Mouse (Mus musculus): ENCODE measurements around the gene Capn6. TPM values are rescaled to one million over a fixed set of nuclear protein-coding genes. Genes with fewer than 3 reads are reported as not detected.
A peak's percentile ranks its signal among the peaks of the same experiment; 100 is the strongest.

Gene Capn6
- polyA plus RNA-seq (2015; fragmentation: Nextera tagmentation; extraction: Ambion mirVana) = 29.5 and 30.1 TPM in 2 replicates

DNA sequence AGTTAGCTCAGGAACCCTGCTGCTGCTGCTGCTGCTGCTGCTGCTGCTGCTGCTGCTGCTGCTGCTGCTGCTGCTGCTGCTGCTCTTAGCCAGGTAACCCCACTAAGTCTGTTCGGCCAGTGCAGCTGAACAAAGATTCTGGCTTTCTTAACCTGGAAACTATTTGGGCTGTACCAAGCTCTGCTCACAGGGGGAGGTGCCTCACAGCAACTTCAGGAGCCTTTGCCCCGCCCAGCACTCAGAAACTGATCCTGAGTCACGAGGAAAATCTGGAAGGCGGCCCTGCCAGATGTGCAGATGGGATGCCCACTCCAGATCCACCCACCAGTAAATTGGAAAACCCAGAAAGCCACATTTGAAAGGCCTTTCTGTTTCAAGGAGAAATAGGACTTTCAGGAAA, at the start of gene Capn6:
TSS of gene Capn6 (minus strand) at position 203 of the 400 bp plus-strand sequence.
- Histone ChIP-seq H3K4me2 (replicated peaks; ENCODE audit: low read depth) (peak within 1 kb of the TSS; percentile 40), H3K9me3 (ENCODE audit: control insufficient read depth, low read length) (no peaks in the 10 kb centered on the region), H3K27ac (replicated peaks) (no peak within 1 kb of the TSS), H3K4me3 (ENCODE audit: low read depth, low read length) (peak within 1 kb of the TSS; percentile 33), H3K36me3 (ENCODE audit: control insufficient read depth, insufficient read depth, low read length) (no peaks in the 10 kb centered on the region), H3K9ac (ENCODE audit: low read length) (peak within 1 kb of the TSS; percentile 3; the same call in 1 of the 2 replicates), H3K27me3 (ENCODE audit: control insufficient read depth, insufficient read depth, low read length) (no peaks in the 10 kb centered on the region), H3K4me1 (replicated peaks; ENCODE audit: control insufficient read depth, insufficient read depth) (no peaks in the 10 kb centered on the region)
- peak; percentile 57; the same call in 1 of the 2 replicates for ATAC-seq (ENCODE audit: low FRiP score, low TSS enrichment)
- no peak for TF ChIP-seq CTCF (IDR thresholded peaks at IDR 0.05; ENCODE audit: low read depth)
- no peak for TF ChIP-seq EP300 (optimal IDR thresholded peaks at IDR 0.05)
- WGBS = 24% methylated on average over 4 of the region's 4 CpGs
- DNase-seq (ENCODE audit: low spot score) = peak; percentile 49

- Histone ChIP-seq H3K4me3 (ENCODE audit: low read depth, low read length) (no peak overlapping the region), H3K4me1 (replicated peaks; ENCODE audit: control insufficient read depth, insufficient read depth) (no peaks in the 10 kb centered on the region), H3K27ac (replicated peaks) (no peak overlapping the region), H3K9me3 (ENCODE audit: control insufficient read depth, low read length) (no peaks in the 10 kb centered on the region), H3K9ac (ENCODE audit: low read length) (no peak overlapping the region), H3K27me3 (ENCODE audit: control insufficient read depth, insufficient read depth, low read length) (no peaks in the 10 kb centered on the region), H3K4me2 (replicated peaks; ENCODE audit: low read depth) (no peak overlapping the region), H3K36me3 (ENCODE audit: control insufficient read depth, insufficient read depth, low read length) (no peaks in the 10 kb centered on the region)
- WGBS = 63% methylated on average over 5 of the region's 5 CpGs
- TF ChIP-seq CTCF (IDR thresholded peaks at IDR 0.05; ENCODE audit: low read depth) (no peak), EP300 (optimal IDR thresholded peaks at IDR 0.05) (no peak)
- no peak for DNase-seq (ENCODE audit: low spot score)
- no peak for ATAC-seq (ENCODE audit: low FRiP score, low TSS enrichment)
Observed at GRCm38 (mm10) chrX:143867129-143867664, 40.0 kb upstream of the Capn6 start.

- no peak overlapping the region for H3K4me3 ChIP-seq (ENCODE audit: low read depth, low read length)
- H3K36me3 ChIP-seq (ENCODE audit: control insufficient read depth, insufficient read depth, low read length) = no peaks in the 10 kb centered on the region
- H3K9ac ChIP-seq (ENCODE audit: low read length) = no peak overlapping the region
- no peaks in the 10 kb centered on the region for H3K9me3 ChIP-seq (ENCODE audit: control insufficient read depth, low read length)
- TF ChIP-seq CTCF (IDR thresholded peaks at IDR 0.05; ENCODE audit: low read depth) = no peak
- TF ChIP-seq EP300 (optimal IDR thresholded peaks at IDR 0.05) = no peak
- WGBS = 74% methylated on average over 3 of the region's 3 CpGs
- no peak overlapping the region for H3K27ac ChIP-seq (replicated peaks)
- no peaks in the 10 kb centered on the region for H3K27me3 ChIP-seq (ENCODE audit: control insufficient read depth, insufficient read depth, low read length)
- DNase-seq (ENCODE audit: low spot score) (no peak), ATAC-seq (ENCODE audit: low FRiP score, low TSS enrichment) (no peak)
- no peak overlapping the region for H3K4me2 ChIP-seq (replicated peaks; ENCODE audit: low read depth)
- no peaks in the 10 kb centered on the region for H3K4me1 ChIP-seq (replicated peaks; ENCODE audit: control insufficient read depth, insufficient read depth)
Observed at GRCm38 (mm10) chrX:143851351-143851750, 24.1 kb upstream of the Capn6 start.

DNA sequence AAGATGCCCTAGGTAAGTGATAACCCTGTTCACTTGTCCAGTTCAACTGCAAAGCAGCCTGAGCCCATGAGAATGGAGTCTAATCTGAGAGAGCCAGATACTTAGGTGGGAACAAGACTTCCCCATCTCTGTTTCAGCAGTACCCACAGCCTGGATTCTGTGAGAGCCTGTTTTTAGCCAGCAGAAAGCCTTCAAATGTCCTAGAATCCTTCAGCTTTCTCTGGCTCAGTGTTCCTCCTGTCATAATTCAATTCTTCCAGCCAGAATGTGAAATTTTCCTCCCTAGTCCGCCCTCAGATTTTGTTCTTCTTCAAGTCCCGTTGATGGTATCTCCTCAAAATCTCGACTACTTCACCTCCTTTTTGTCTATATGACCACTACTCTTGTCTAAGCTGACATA, 22.8 kb upstream of the Capn6 start:
- no peak overlapping the region for H3K9ac ChIP-seq (ENCODE audit: low read length)
- ATAC-seq (ENCODE audit: low FRiP score, low TSS enrichment) (no peak), DNase-seq (ENCODE audit: low spot score) (no peak)
- WGBS = 71% methylated on average over 3 of the region's 3 CpGs
- H3K9me3 ChIP-seq (ENCODE audit: control insufficient read depth, low read length) = no peaks in the 10 kb centered on the region
- TF ChIP-seq EP300 (optimal IDR thresholded peaks at IDR 0.05) (no peak), CTCF (IDR thresholded peaks at IDR 0.05; ENCODE audit: low read depth) (no peak)
- no peaks in the 10 kb centered on the region for H3K36me3 ChIP-seq (ENCODE audit: control insufficient read depth, insufficient read depth, low read length)
- H3K4me2 ChIP-seq (replicated peaks; ENCODE audit: low read depth) = no peak overlapping the region
- no peak overlapping the region for H3K27ac ChIP-seq (replicated peaks)
- H3K27me3 ChIP-seq (ENCODE audit: control insufficient read depth, insufficient read depth, low read length) = no peaks in the 10 kb centered on the region
- H3K4me1 ChIP-seq (replicated peaks; ENCODE audit: control insufficient read depth, insufficient read depth) = no peaks in the 10 kb centered on the region
- H3K4me3 ChIP-seq (ENCODE audit: low read depth, low read length) = no peak overlapping the region

- H3K9me3 ChIP-seq (ENCODE audit: control insufficient read depth, low read length) = no peaks in the 10 kb centered on the region
- H3K4me2 ChIP-seq (replicated peaks; ENCODE audit: low read depth) = no peak overlapping the region
- DNase-seq (ENCODE audit: low spot score) (no peak), ATAC-seq (ENCODE audit: low FRiP score, low TSS enrichment) (no peak)
- no peaks in the 10 kb centered on the region for H3K27me3 ChIP-seq (ENCODE audit: control insufficient read depth, insufficient read depth, low read length)
- no peak overlapping the region for H3K4me3 ChIP-seq (ENCODE audit: low read depth, low read length)
- no peak overlapping the region for H3K9ac ChIP-seq (ENCODE audit: low read length)
- WGBS = 82% methylated on average over 3 of the region's 3 CpGs
- H3K27ac ChIP-seq (replicated peaks) = no peak overlapping the region
- no peaks in the 10 kb centered on the region for H3K36me3 ChIP-seq (ENCODE audit: control insufficient read depth, insufficient read depth, low read length)
- H3K4me1 ChIP-seq (replicated peaks; ENCODE audit: control insufficient read depth, insufficient read depth) = no peaks in the 10 kb centered on the region
- no peak for TF ChIP-seq EP300 (optimal IDR thresholded peaks at IDR 0.05)
- no peak for TF ChIP-seq CTCF (IDR thresholded peaks at IDR 0.05; ENCODE audit: low read depth)
Observed at GRCm38 (mm10) chrX:143846637-143847036, 19.4 kb upstream of the Capn6 start.

- H3K4me3 ChIP-seq (ENCODE audit: low read depth, low read length) = peak overlapping the region; percentile 33
- H3K36me3 ChIP-seq (ENCODE audit: control insufficient read depth, insufficient read depth, low read length) = no peaks in the 10 kb centered on the region
- ATAC-seq (ENCODE audit: low FRiP score, low TSS enrichment) (no peak), DNase-seq (ENCODE audit: low spot score) (peak; percentile 13)
- peak overlapping the region; percentile 3; the same call in 1 of the 2 replicates for H3K9ac ChIP-seq (ENCODE audit: low read length)
- no peaks in the 10 kb centered on the region for H3K27me3 ChIP-seq (ENCODE audit: control insufficient read depth, insufficient read depth, low read length)
- no peaks in the 10 kb centered on the region for H3K4me1 ChIP-seq (replicated peaks; ENCODE audit: control insufficient read depth, insufficient read depth)
- no peak for TF ChIP-seq CTCF (IDR thresholded peaks at IDR 0.05; ENCODE audit: low read depth)
- TF ChIP-seq EP300 (optimal IDR thresholded peaks at IDR 0.05) = no peak
- H3K4me2 ChIP-seq (replicated peaks; ENCODE audit: low read depth) = peak overlapping the region; percentile 40
- no peak overlapping the region for H3K27ac ChIP-seq (replicated peaks)
- 22% methylated on average over 4 of the region's 4 CpGs for WGBS
- no peaks in the 10 kb centered on the region for H3K9me3 ChIP-seq (ENCODE audit: control insufficient read depth, low read length)
Observed at GRCm38 (mm10) chrX:143826521-143826920, 693 bp downstream of the Capn6 start.

Measured in stomach, postnatal 0 days (tissue).